Mouse (Mus musculus) thymus, adult 2 months (tissue): ENCODE measurements around the gene Mettl23.

Experiments used
- CTCF ChIP-seq: fragments of 200-500 bp; IDR thresholded peaks from 2 replicates; pipeline ENCODE4 v1.5.1; 2012; ENCODE audit warnings: mild to moderate bottlenecking, control low read depth, low read length, moderate library complexity, borderline replicate concordance; ENCODE audit not compliant: control insufficient read depth, poor library complexity, insufficient read depth; ENCODE audit errors: extremely low read depth
- POLR2A ChIP-seq: fragments of 200-500 bp; IDR thresholded peaks from 2 replicates; pipeline ENCODE4 v1.6.1; 2012; ENCODE audit warnings: mild to moderate bottlenecking, low read length, control low read depth, moderate library complexity; ENCODE audit not compliant: control insufficient read depth, poor library complexity, insufficient read depth; ENCODE audit errors: extremely low read depth

DNA sequence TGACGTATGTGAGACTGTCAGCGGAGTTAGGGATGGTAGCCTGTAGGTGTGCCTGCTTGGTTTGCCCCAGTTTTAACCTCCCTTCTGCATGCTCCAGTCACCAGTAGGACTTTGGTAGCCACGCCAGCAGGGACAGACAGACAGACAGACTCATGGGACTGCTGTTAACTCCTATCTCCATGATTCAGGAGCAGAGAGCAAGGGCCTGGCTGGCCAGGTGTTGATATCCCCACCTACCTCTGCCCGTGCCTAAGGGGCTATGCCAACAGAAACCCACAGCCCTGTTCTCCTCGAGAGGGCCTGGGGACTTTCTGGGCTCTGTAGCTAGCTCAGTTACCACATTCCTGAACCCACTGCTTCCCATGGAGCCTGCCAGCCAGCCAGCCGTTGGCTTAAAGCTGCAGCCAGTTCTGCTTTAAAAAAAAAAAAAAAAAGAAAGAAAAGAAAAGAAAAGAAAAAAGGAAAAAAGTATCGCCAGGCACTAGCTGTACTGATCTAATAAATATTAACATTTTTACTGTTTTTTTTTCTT, 28.1 kb upstream of the Mettl23 start:
- TF ChIP-seq CTCF (no peak), POLR2A (no peak)
